Mouse (Mus musculus): ENCODE measurements around the gene Notch2.

GRCm38 (mm10) chr3:98015205-98016171 lies 2.2 kb downstream of the Notch2 start:
- TF ChIP-seq EP300 (IDR thresholded peaks at IDR 0.05; ENCODE audit: insufficient read depth, low read depth, low read length): no peak
- TF ChIP-seq POLR2A (IDR thresholded peaks at IDR 0.05; ENCODE audit: insufficient read depth, low read depth, low read length): no peak
- no peak for TF ChIP-seq CTCF (IDR thresholded peaks at IDR 0.05)

All from heart, adult 2 months (tissue).